Mouse (Mus musculus) mouse embryonic stem cell (cell line): Measurements from ENCODE around the gene Emilin2.

Experiments used
- in situ Hi-C, 2 experiments: fragments of 300-500 bp; cut with MboI; formaldehyde crosslinking; loops; 1 replicate in 1 of 2; 3 replicates in 1 of 2; pipeline ENCODE4 v1.14.3; 2019 to 2020; ENCODE audit warnings: low sequenced_read_pairs in 2 of 2, low pct_unique_long_range_greater_than_20kb in 1 of 2, mixed read lengths in 1 of 2; ENCODE audit not compliant: unreplicated experiment in 1 of 2

Gene Emilin2

DNA sequence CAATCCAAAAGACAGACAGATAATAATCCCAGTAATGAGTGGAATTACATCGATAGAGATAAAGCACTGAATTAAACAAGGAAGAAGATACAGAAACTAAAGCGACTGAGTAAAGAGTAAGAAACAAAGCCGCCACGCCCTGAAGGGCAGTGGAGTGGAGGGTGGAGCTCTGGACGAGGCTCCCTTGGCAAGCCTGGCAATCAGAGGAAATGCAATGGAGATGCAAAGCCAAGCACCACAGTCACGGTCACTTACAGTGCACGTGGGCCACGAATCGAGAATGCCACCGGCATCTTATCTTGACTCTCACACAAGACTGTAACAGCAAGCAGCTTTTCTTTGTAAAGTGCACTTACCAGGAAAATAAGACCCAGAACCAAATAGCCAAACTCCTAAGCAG is 35.0 kb downstream of the Emilin2 start:
- in situ Hi-C loops, result no loop called here

DNA sequence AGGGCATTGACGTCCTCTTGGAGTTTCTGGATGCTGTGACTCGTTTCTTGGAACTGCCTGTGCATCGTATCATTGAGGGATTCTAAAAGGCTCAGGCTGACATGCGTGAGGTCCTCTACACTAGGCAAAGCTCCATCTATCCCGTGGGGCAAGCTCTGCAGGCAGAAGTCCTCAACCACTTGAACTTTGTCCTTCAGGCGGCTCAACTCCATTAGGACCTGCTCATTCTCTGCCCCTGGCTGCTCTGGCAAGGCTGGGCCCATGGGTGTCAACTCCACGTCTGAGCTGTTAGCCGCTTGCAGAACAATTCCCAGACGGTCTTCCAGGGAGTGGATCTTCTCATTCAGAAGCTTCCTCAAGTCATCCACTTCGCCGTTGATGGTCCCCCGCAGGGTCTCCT is 37.9 kb downstream of the Emilin2 start:
- in situ Hi-C loops, result no loop called here

DNA sequence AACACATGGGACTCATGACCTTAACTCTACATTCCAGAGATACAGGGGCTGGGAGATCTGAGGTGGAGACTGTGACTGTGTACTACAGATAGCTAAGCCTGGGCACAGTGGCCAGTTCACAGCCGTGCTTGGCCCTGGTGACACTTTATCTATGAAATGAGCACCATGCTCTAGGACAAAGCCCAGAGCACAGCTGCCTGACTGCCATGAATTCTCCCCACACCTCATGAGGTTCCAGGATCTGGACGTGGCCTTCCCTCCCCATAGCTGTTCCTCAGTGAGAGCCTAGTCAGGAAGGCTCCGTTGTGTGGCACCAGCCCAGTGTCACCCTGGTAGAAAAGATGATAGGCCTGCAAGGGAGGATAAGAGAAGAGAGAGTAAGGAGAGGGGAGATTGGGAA is 43.2 kb downstream of the Emilin2 start:
- in situ Hi-C loops, result no loop called here

DNA sequence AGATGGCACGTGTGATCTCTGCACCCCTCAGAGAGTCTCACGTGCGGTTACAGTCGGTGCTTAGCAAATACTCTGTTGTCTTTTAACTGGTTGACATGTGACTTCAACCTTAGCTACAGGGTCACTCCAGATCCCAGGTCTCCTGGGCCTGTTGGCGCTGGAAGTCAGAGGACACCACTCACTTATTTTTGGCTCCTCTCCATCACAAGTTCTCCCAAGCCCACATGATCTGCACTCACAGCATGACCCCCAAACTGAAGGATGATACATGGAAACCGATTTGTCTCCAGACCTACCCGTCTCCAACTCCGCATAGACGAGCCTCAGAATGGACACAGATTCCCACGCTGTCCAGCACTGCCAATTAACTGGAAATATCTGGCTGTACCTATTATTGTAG is 43.6 kb downstream of the Emilin2 start:
- in situ Hi-C loops, result no loop called here

DNA sequence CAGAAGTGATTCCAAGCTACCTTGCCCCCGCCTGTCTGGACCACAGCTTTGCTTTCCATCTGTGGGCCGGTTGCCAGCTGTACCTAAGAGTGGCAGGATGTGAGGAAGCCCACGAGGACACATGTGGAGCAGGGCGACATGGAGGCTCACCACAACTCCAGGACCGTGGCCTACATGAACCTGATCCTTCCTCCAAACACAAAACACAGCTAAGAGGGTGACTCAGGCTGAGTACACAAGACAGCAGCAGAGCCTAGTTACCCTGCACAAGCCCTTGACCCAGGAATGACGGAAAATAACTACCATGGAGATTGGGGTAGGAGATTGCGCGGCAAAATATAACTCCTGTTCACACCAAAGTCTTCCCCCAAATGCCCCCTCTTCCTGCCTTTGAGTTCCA is 44.4 kb downstream of the Emilin2 start:
- in situ Hi-C loops, result no loop called here

DNA sequence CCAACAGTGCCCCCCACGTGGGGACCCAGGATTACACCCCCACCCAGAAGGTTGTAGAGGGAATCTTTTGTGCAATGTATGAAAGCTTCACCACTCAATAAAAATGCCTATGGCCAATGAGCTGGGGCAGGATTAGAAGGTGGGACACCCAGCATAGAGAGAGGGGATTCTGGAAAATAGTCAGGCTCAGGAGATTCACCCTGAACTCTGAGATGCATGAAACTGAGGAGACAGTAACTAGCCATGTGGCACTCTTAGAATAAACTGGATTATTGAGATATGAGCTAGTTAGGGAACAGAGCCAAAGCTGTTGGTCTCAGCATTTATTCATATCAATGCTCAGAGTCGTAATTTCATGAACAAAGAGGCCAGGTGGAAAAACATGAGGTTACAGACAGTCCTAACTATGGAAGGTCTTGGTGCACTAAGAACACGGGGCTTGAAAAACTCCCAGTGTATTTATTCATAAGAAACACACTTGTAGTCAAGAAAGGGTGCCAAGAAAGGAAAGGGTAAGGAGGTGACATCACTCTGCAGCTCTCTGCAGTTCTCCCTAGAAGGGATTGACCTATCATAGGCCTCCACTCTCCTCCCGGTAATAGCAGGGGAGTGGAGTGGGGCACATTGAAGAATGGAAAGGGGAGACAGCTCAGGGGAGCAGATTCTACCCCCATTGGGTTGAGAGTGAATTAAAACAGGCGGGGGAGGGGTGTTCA is 46.3 kb downstream of the Emilin2 start:
- in situ Hi-C loops, result no loop called here

DNA sequence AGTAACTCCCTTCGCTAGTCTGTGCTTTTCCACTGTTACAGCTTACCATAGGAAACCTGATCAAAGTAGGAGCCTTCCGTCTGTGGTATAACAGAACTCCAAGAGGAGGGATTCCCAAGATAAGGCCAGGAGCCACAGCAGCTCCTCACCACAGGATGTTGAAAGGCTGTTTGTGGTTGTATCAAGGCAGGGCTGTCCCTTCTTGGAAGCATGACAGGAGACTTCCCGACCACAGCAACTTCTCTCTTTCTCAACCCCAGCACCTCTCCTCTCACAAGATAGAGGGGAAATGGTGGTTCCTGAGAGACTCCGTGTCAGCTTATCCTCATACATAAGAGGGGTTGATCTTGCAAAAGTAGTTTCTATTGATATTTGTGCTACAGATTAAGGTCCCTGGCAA is 47.0 kb downstream of the Emilin2 start:
- in situ Hi-C loops, result no loop called here

DNA sequence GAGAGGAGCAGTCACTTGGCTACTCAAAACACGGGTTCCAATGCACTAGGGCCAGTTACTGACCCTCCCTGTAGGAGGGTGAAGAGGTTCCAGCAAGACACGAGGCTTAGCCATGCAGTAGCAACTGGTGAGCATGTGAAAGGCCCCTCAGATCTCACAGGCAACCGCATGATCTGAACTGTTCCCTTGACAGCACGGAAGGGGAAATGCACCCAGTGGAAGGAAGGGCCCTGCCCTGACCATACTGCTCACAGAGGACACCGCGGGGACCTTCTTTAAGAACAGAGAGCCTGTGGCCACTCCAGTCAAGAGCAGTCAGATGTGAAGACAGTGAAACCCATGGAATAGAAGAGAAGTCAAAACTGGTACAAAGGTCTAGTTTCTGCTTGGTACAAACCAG is 48.6 kb downstream of the Emilin2 start:
- in situ Hi-C loops, result no loop called here

DNA sequence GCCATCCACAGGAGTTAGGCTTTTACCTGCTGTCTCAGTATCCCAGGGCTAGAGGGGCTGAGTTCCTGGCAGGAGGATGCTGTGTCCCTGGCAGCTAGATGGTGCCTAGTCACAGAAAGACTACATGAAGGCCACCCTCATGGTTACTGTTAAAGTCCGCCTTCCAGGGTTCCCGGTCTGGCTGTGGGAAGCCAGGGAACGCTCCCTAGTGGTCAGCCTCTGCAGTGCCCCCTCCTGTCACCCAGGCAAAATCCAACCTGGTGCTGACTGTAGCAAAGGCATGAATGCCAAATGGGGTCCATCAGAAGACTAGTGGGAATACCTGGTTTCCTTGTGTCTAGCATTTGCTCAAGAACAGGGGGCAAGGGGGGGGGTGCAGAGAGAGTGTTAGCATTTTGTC is 51.1 kb downstream of the Emilin2 start:
- in situ Hi-C loops, result no loop called here

DNA sequence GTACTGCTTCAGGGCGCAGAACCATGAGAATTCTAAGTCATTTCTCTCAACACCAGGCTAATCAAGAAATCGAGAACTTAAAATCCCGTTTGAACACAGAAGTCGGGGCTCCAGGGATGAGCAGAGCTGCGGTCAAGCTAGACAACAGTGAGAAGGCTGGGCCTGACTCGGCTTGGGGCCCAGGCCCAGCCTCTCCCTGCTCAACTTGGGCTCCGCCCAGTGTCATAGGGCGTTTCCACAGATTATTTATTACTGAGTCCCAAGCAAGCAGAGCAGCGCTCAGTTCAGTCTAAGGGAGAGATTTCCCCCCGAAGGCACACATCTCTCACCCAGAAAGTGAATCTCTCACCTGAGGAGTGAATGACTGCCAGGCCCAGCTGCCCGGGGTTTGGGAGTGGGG is 52.1 kb downstream of the Emilin2 start:
- in situ Hi-C loops, result no loop called here

DNA sequence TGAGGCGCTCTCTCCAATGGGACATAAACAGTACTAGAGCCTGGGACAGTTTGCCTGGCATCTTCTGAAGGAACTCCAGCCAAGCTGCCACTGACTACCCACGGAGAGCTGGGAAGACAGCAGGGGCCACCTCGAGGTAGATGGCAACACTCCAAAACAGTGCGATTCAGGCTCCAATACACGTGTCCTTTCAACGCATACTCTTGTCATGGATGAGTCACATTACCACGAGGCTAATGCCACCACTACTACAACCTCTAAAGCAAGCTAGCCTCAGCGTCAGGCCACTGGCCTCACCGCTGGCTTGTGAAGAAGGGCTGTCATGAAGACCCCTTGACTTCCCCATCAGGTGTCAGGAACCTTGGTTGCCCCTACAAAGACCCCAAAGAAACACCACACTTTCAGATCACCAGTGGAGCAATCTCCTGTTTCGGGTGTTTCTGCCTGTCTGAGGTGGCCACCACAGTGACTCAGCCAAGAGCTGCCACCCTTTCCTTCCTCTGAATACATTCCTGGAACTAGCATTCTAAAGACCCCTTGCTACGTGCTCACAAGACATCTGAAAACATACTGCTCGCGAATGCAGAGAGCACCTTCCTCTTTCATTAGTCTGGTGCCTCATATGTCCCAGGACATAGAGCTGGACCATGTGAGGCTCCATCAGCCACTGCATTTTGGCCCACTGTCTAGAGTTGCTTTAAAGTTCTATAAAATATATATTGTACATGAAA is 54.8 kb downstream of the Emilin2 start:
- in situ Hi-C loops, result no loop called here

DNA sequence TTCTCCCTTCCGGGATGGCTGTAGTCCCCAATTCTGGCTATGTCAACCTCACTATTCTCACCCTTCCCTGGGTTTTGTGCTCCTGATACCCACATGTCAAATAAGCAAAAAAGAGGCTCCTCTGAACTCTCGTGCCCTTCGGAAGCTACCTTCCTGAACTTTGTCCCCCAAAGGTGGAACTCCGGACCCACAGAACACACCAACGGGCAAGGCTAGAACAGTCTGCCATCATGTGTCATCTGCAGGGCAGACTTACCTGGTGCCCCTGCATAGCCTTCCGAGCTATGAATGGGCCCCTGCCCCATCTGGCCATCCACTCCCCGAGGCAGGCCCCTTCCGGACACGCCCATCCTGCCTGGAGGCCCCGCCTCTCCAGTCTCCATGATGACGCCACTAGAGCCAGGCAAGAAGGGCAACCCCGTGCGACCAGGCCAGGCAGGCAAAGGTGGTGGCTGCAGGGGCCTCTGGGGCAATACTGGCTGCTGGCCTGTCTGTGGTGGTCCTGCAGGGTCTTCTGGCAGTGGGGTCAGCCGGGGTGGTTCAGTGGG is 55.6 kb downstream of the Emilin2 start:
- in situ Hi-C loops, result no loop called here

DNA sequence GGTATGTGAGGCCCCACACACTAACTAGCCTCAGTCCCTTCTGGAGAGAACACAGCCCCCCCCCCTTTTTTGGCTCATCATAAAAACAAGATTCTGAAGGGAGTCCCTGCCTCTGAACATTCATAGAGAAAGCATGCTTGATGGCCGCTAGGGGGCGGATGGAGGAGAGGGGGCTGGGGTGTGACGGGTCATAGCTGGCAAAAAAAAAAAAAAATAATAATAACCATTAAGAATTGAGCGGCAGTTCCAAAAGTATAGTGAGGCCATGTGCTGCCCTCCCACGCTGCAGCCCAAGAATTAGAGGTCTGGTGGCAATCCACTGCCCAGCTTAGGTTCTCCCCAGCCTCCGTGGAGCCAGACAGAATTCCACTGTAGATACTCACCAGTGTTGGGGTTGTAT is 57.0 kb downstream of the Emilin2 start:
- in situ Hi-C loops, result no loop called here

DNA sequence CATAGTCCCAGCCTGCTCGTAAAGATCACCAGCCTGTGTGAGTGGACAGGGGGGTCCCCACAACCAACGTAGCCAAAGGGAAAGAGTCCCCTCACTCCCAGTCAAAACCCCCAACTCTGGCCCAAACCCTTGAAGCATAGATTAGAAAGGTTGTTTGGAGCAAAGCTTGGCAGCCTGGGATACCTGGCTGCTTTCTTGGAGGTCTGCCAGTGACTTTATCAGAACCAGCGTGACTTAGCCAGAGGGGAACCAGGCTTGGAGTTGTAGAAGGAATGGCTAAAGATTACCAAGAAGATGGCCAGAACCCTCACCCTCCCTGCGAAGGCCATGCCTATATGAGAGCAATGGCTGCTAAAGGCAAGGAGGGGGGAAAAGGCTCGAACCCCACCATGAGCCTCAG is 57.7 kb downstream of the Emilin2 start:
- in situ Hi-C loops, result no loop called here

DNA sequence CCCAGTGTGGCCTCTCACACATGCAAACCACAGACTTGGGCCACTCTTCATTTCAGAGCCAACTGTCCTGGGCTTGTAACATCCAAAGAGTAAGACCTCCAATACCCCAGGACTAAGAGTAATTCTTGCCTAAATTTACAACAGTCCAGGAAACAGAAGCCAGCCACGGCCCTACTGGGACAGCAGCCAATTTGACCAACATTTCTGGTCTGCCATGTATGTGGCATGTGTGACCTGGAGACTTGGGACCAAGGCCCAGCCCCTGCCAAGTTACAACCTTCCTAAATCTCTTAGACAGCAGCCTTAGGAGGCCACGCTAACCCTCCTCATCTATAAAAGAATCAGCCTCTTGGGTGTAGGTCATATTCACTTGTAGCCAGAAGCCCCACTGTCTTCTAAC is 58.4 kb downstream of the Emilin2 start:
- in situ Hi-C loops, result no loop called here

DNA sequence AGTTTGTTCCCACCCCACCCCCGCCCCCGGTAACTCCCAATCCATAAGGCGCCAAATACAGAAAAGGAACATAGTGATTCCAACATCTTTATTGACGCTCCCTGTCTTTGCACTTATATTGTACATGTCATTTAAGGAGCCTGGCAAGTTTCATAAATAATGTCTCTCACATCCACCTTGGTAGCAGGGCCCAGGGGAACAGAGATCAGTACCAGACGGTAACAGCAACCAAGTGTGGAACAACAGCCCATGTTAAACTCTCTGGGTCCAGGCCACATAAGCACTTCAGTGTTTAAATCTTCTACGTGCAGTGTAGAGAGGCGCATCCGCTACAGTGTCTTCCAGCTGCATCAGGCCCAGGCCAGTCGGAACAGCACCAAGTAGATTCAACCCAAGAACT is 59.7 kb downstream of the Emilin2 start:
- in situ Hi-C loops, result no loop called here

DNA sequence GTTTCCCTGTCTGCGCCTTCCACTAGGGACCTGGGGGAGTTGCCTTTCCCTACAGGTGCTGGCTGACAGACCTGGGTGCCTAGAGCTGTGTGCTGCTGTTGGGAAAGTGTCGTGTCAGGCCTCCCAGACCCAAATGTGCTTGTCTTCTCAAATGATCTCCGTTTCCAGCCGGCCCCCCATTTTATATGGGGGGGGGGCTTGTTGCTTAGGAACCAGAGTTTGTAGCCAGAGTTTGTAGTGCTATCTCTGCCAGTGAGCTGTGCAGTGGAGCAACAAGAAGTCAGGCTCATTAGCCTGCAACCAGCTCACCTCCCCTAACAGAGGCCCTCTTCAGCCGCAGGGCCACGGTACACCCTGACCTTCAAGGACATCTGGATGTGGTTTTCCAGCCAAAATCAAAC is 60.2 kb downstream of the Emilin2 start:
- in situ Hi-C loops, result no loop called here

DNA sequence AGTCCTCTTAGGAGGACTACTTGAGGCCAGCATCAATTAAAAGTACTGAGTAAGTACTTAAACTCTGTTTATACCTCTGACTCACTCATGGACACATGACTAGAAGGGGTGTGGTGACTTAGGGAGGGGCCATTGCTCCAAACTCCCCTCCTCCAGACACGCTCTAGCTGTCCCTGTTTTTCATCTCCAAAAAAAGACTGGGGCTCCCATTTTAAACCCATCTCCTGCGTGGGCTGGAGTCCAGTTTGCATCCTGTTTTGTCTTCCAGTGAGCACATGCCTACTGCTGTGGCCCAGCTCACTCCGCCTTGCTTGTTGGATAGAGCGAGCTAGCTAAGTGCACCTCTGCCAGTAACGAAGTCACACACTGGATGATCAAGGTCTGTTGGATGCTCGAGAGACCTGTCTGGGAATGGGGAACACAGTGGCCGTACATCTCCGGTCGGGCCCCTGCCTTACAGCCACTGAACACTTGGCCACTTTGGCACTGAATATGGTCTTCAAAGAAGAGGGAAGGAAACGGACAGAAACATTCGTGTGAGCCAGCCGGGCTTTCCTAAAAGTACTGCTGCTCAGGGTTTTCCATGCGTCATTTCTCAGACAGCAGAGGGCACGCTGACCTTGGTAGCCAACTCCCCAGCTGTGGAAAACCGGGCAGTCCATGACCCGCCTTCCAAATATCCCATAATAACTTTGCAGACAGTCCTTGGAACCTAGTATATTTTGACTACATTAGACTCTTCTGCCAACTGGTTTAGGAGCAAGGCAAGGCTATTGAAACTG is 60.8 kb downstream of the Emilin2 start:
- in situ Hi-C loops, result no loop called here

DNA sequence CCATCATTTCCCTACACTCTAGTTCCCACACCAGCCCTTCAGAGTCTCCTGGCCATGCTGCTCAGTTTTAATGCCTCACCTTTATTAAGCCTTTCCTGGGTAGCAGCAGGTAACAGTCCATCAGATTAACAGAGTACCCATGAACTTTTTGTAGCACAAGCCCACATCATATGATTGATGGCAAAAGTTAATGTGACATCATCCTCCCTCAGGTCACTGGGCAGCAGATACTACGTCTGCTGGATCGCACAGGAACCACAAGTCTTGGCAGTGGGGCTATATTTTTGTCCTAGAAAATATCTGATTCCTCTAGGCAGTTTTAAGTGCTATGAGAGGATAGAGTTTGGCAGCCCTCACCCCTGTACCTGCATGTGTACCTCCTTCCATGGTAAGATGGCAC is 61.7 kb downstream of the Emilin2 start:
- in situ Hi-C loops, result no loop called here
